Mouse (Mus musculus): ENCODE measurements at regions not wholly inside any gene's neighbourhood (a gene's known extent, or its start where the extent isn't known, plus 50 kb on each side); places are given as distances from the start of the nearest gene placed in this dataset.

- no peak for DNase-seq (ENCODE audit: extremely low read depth, low read depth)
These were observed 189.0 kb downstream of the Ttll7 start for GRCm38 (mm10) chr3:147041201-147041600.

- no peak for DNase-seq (ENCODE audit: extremely low read depth, low read depth)
These were observed 190.7 kb downstream of the Ttll7 start for GRCm38 (mm10) chr3:147042911-147043310.

DNA sequence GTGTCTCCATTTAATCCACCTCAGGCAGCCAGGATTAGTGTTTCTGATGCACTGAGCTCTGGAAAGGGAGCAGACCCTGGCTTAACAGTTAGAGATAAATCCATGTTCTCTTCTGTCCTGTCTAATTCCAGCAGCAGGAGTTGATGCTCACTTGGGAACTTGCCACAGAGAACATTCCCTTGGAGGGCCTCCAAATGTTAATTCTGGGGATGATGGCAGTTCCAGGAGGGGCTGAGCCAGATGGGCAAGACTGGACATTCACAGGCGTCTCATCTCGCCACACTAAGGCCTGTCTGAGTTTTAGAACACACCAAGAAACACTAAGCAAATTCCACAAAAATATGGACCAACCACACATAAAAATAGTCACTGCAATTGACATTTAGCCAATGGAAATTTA lies 194.5 kb downstream of the Ttll7 start:
- no peak for DNase-seq (ENCODE audit: extremely low read depth, low read depth)

DNA sequence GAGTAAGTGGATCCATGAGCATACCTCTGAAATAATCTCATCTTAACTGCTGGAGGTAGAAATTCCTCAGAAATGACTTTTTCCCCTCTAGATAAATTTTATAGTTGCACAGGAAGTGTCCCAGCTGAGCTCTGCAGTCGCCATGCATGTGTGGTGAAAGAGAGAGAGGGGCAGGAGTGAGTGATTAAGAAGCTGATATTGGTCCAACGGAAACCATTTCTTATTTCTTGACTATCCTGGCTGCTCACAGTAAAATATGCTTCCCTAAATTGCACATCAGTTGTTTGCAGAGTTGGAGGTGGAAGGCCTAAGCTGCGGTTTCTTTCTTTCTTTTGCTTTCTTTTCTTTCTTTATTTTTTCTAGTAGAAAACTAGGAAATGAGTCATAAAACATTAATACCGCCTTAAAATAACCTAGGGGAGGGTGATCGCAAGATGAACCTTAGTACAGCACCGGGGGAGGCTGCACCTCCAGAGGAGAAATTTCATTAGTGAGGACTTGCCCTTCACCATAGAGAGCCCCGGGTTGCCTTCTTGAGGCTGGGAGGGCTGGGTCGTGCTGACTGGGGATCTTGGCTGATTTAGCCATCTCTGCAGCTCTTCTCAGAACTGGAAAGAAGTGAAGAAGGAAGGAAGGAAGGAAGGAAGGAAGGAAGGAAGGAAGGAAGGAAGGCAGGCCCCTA lies 202.1 kb downstream of the Ttll7 start:
- no peak for DNase-seq (ENCODE audit: extremely low read depth, low read depth)

GRCm38 (mm10) chr3:147057874-147058273 lies 205.7 kb downstream of the Ttll7 start:
- no peak for DNase-seq (ENCODE audit: extremely low read depth, low read depth)

DNA sequence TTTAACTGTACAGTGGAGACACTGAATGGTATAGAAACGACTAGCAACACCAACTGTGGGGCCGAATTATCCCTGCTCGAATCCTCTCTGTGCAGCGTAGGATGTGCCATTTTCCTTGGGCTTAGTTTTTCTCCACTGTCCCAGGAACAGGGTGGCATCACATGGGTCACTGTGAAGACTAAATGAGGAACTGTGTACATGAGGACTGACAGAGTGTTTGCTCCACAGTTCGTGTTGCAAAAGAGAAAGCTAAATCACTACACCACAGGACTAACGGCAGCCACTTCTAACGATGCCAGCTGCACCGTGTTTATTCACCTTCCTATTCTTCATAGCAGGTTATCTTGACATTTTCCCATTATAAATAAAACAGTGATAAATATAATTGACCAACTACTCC lies 208.5 kb downstream of the Ttll7 start:
- DNase-seq (ENCODE audit: extremely low read depth, low read depth) = no peak

DNA sequence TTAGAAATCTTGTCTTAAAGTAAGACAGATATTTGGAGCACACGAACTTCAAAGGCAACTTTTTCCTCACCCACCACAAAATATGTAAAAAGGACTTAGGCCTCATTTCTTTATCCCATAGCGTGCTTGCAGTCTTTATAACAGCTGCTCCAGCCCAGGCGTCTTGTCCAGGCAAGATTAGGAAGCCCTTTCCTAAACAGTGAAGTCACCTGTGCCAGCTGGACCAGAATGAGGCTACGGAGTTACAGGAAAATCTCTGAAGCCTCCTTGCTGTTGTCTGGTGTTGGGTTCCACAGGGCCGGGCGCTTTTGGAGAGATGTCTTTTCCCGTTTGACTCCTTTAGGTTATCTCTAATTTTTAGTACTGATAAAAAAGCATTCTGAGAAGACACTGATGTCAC lies 210.3 kb downstream of the Ttll7 start:
- DNase-seq (ENCODE audit: extremely low read depth, low read depth) = no peak

- DNase-seq (ENCODE audit: extremely low read depth, low read depth) = no peak
These were observed 211.6 kb downstream of the Ttll7 start for GRCm38 (mm10) chr3:147063578-147064442.

DNA sequence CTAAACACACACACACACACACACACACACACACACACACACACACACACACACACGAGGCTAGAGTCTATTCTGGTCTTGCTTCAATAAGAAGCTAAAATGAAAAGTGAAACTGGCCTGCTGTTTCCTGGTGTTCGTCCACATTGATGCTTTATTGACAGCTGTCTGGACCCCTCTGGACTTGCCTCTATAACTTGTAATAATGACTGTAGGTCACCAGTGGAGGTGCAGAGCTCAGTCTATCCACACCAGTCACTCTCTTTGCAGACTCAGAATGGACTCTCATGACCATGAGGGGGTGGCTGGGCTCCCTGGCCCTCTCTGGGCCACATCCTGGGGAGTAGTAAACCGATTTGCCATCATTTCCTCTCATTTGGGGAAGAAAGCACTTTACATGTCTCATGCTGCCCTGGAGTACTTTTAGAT lies 212.3 kb downstream of the Ttll7 start:
- no peak for DNase-seq (ENCODE audit: extremely low read depth, low read depth)

DNA sequence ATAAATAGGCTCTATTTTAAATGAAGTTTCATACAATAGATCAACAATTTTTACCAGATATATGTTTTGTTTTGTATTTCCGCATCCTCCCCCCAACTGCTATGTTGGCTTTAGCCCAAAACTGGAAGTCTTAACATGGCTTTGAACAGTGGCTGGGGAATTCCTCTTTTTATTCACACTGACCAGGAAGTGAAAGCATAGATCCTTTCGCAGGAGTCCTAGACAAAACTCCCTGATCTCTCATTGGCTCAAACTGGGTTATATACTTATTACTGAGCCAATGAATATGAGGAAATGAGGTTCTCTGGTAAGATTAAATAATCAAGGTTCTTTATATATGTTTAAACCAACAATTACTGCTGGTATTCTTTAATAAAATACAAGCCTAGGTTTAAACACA lies 218.8 kb downstream of the Ttll7 start:
- no peak for DNase-seq (ENCODE audit: extremely low read depth, low read depth)

GRCm38 (mm10) chr3:147080197-147080596 lies 228.0 kb downstream of the Ttll7 start:
- no peak for DNase-seq (ENCODE audit: extremely low read depth, low read depth)

DNA sequence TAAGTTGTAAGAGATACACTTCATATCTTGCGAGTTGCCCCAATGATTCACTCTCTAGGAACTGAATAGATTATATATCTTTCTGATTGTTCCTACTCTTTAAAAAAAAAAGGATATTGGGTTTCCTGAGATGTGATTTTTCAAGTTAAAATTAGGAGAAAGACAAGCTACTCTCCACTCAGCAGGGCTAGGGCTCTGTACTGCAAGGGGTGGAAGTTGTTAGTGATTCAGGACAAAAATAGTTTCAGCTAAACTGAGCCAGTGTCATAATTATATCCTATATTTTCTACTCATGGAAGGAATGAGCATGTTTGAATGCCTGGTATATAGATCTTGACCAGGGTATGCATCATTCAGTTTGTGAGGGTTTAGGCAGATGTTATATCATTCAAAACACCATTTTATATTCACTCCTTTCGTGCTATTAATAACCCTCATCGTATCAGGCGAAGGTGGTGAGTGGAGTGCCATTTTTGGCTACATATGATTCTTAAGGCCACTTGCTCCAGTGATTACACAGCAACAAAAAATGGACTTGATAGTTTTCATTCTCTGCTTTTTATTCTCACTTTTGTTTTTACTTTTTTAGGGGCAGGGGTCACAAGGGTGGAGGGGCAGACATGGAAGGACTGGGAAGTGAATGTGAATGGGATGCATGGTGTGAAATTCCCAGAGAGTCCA lies 228.7 kb downstream of the Ttll7 start:
- no peak for DNase-seq (ENCODE audit: extremely low read depth, low read depth)

GRCm38 (mm10) chr3:147081763-147082162 lies 229.6 kb downstream of the Ttll7 start:
- DNase-seq (ENCODE audit: extremely low read depth, low read depth) = no peak

DNA sequence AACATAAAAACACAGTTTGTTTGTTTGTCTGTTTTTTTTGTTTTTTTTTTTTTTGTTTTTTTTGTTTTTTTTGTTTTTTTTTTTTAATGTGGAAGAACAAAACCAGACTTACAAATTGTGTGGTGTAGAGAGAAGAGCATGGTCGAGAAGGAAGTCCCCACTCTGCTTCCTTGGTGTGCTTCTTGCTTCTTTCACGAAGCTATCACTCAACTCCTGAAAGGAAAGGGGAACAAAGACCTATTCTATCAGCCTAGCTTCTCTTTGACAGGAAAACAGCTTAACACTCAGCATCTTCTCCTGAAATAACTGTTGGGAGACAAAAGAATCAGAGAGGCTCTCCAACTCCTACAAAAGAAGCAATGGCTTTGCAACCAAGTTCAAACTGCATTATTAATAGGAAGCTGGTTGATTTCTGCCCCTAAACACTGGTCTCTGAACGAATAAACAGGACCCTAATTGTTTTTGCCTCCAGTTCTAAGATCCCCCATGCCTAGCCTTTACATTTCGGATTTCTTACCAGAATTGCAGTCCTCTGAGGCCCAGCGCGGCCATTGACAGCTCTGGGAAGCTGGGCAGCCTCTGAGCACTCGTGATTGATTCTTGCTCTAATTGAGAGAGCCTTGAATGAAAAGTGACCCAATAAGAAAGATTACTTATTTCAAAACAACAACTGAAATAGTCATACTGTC lies 230.2 kb downstream of the Ttll7 start:
- DNase-seq (ENCODE audit: extremely low read depth, low read depth) = no peak

- DNase-seq (ENCODE audit: extremely low read depth, low read depth) = no peak
These were observed 231.2 kb downstream of the Ttll7 start for GRCm38 (mm10) chr3:147083374-147083773.

DNA sequence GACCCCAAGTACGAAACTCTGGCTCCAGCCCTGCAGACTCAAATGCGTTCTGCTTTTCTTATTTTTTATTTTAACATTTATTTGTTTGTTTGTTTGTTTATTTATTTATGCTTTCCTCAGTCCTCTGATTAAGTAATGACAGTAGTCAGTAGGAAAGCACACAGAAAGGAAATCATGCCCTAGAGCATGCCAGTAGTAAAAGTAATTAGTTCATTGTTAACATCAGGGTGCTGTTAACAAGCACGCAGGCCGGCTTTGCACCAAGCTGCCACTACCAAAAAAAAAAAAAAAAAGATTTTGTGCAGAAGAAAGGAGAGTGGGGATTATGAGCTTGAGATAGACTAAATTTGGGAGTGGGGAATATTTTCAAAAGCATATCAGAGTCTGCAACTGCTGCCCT lies 231.7 kb downstream of the Ttll7 start:
- no peak for DNase-seq (ENCODE audit: extremely low read depth, low read depth)

DNA sequence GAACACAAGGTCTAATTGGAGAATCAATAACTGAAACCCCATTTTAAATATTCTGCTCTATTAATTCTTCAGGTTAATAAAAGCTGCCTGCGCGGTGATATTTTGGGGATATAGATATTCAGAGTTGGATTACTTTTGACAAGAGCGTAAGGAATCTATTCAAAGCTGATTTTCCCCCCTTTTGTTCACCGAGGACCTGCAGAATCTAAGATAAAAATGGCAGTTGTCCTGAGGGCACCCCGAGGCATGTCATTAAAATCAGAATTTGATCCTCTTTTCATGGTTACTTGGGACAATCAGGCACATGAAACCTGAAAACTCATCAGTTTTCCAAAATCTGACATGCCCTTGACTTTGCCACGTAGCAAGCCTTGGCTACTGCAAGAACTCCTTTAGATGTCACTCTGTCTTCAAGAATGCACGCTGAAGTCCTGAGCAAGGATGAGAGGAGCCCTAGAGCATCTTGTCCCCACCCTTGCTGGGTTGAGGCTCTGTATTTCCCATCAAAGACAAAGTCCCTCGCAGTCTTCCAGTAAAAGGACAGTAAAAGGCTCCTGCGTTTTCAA lies 232.5 kb downstream of the Ttll7 start:
- DNase-seq (ENCODE audit: extremely low read depth, low read depth) = no peak

GRCm38 (mm10) chr3:147088171-147088570 lies 236.0 kb downstream of the Ttll7 start:
- no peak for DNase-seq (ENCODE audit: extremely low read depth, low read depth)

DNA sequence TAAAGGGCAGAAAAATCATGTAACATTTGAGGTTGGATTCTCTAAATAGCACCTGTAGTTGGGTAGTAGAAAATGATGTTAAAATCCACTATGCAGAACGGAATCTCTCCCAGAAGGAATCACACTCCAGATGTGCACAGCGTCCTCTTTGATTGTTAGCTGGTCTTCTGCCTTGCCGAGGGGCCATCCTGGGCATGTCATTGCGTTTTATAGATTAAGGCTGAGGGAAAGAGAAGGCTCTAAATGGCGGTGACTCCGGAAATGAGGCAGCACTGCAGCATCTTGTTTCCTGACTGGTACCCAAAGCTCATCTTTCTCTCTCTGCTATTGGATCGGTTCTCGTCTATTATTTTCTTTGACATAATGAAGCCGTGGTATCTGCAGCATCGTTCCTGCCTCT lies 237.5 kb downstream of the Ttll7 start:
- no peak for DNase-seq (ENCODE audit: extremely low read depth, low read depth)

DNA sequence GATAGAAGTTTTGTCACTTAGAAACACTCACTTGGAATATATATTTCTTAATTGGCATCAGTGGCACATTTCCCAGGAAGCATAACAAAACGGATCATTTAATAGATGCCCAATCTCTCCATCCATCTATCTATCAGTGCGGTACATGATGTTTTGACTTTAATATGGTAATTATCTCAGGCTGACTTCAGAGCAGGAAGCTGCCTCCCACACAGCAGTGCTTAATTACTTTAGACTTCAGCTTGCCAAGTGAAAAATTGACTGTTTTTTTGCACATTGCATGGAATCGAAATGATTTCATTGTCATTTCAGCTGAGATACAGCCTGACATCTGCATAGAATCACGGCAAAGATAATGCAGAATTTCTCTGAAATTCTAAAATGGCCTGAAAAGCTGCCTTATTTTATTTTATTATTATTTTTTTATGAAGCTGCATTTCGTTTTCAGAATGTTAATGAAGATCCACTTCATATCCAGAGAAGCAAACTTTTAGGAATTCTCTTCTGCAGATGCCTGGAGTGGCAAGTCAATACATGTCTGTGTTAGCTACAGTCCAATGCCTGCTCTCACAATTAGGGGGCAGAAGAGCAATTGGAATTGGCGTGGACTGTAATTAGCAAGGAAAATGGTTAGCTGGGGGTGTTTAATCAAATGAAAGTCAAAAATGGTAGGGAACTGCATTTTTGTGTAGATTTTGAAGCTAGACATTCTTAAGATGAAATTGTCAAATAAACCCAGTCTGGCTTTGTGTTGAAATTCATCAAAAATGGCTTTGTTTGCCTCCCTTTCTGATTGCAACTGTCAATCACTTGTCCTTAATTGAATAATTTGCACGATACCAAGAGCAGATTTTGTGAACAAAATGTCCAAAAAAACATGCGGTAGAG lies 240.3 kb downstream of the Ttll7 start:
- no peak for DNase-seq (ENCODE audit: extremely low read depth, low read depth)

DNA sequence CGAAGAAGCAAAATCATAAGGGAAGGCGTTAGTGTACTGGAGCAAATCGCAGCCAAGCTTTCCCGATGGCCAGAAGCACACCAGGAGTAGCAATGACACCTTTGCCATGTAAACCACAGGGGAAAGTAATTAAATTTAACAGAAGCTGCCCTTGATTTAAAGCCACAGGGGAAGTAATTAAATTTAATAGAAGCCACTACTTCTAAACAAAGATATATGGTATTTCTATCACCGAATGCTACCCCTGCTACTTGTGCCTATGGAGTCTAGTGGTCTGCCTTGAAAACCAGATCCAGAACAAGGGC lies 240.9 kb downstream of the Ttll7 start:
- DNase-seq (ENCODE audit: extremely low read depth, low read depth) = no peak
